Mouse (Mus musculus): ENCODE measurements around the gene Kdm4c.

DNA sequence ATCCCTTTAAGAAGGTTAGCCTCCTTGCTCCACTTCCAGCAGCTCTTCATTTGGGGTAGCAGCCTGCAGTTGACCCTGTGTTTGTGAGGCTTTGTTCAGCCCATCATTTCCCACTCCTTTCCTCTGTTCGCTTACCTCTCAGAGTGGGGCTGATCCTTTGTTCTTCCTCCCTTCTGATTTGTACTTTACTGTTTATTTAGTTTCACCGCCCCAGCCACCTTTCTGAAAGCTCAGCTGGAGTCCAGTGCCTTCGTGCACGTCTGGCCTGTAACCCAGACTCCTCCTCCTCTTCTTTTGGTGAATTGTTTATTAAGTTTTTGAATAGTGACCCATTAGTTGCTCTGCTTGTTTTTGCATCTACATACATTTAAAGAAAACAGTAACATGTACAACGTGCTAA is 15.6 kb downstream of the Kdm4c start:
- TF ChIP-seq GATA1 (IDR thresholded peaks at IDR 0.05; ENCODE audit: borderline replicate concordance, low read length): no peak
- TF ChIP-seq FLI1 (IDR thresholded peaks at IDR 0.05; ENCODE audit: low read length): no peak
